Mouse (Mus musculus): Measurements from ENCODE around the gene Mapk14.
"Not testable (repeated sequence)": the region's sequence is repeated elsewhere in the genome, so short reads cannot be mapped to it uniquely, and the experiment has no call there.

Gene Mapk14

DNA sequence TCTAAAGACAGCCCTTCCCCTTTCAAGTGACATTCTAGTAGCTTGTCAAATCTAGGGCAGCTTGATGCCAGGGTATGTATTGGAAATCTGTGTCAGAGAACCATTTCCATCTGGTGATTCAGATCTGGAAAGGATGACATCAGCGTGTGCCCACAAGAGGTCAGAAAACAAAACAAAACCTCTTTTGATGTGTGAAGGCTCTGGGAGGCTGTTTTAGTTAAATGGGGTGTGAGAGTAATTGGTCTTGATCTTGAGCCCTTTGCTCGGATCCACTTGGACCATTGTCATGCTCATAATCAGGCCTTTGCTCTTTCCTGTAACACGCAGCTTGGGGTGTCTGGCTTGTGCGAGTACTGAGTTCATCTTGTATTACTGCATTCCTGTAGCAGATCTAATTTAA lies 7.1 kb downstream of the Mapk14 start:
- no peak for DNase-seq (ENCODE audit: low spot score)

DNA sequence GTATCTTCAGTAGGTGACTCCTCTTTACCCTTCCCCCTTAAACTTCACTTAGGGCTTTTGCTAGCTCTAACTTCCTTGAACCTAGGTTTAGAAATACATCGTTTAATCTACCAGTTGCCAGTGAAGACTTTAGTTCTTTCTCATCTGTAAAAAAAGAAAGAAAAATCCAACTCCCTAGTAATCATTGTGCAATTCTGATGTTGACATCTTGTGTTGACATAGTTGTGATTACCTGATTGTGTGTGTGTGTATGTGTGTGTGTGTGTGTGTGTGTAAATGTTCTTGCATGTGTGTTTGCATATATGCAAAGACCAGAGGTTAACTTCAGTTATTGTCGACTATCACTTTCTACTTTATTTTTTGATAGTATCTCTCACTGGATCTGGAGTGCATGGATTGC lies 7.5 kb downstream of the Mapk14 start:
- DNase-seq (ENCODE audit: low spot score): no peak

DNA sequence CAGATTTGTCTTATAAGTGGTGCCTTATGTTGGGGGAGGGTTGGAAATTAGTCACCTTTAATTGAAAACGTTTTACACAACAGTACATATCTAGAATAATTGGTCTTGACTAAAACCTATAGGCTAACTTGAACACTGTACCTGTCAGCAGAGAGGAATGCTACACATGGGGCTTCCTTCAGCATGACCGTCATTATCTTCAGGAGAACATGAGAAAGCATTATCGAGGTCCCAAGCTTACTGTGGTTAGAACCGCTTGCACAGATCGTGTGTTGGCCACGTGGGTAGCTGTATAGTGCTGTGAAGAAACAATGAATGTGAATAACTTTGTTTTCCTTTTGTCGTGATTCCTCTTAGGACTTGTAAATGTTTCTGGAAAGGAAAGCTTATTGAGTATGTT lies 8.7 kb downstream of the Mapk14 start:
- DNase-seq (ENCODE audit: low spot score): no peak

DNA sequence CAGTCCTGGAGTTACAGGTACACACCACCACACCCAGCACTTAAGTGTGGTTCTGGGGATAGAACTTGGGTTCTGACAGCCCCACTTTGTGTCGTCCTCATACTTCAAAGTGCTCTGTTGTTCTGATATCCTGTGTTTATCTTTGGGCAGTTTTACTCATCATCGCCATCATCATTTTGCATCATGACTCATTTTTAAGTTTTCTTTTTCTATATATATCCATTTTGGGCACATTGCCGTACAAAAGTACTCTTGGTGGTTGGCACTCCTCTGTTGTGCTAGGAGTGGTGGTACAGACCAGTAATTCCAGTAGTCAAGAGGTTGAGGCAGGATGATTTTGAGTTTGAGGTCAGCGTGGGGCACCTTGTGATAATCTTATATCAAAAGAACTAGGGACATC lies 10.0 kb downstream of the Mapk14 start:
- DNase-seq (ENCODE audit: low spot score): no peak

DNA sequence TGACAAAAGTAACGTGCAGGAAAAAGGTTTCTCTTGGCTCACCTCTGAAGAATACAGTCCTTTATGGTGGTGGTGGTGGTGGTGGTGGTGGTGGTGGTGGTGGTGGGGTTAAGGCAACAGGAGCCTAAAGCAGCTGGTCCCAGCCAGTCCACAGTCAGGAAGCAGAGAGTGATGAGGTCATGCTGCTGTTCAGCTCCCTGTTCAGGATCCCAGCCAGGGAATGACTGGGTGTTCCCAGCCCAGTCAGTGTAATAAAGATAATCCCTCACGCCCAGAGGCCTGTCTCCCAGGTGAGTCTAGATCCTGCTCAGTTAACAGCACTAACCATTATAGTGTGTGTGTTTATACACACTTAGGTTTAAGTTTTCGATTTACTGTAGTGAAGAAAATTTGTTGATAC lies 10.6 kb downstream of the Mapk14 start:
- DNase-seq (ENCODE audit: low spot score): no peak

DNA sequence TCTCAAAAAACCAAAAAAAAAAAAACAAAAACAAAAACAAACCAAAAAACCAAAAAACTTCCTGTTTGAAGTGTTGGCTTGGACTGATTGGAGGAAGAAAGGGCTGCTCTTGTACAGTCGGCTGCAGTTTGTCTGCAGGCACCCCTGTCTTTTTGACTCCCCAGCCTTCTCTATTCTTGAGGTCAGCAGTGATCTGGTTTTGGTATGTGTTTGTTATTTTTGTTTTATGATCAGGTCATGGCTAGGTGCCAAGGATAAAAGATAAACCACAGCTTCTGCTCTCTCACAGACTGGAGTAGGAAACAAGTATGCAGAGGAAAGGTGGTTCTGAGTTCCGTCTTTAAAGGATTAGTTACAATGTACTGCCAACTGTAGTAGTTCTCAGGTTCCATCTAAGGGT lies 11.5 kb downstream of the Mapk14 start:
- no peak for DNase-seq (ENCODE audit: low spot score)

DNA sequence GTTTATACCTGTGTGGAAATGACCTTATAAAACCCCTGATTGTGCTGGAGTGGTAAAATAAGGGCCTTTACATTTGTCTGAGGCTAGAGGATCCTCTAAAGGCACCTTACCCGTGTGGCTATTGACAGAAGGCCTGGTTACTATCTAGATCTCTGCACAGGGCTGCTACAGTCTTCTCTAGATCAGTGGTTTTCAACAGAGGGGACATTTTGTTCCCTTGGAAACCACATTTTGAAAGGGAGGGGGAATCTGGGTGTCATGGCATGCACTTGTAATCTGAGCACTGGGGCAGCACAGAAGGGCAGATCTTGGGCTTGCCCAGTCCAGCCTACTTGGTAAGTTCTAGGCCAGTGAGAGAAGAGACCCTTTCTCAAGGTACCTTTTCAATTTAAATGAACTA lies 15.6 kb downstream of the Mapk14 start:
- DNase-seq (ENCODE audit: low spot score): no peak

DNA sequence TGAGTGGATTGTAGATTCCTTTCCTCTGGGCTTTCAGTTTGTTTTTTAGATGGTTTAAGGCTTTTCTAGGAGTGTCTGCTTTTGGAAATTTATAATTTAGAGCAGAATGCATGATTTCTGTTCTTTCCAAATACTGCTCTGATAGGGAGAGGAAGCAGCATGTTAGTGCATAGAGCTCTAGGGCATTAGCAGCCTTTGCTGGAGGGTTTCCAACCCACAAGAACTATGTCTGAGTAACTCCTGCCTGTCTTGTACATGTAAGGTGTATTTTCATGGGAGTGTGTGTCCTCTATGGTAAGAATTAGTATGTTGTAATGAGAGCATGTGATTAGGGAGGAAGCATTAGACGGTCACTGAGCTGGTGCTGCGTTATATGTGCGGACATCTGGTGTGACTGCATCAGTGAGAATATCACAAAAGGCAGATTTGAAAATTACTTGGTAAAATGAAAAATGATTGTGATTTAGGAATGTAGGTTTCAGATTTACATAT lies 16.1 kb downstream of the Mapk14 start:
- DNase-seq (ENCODE audit: low spot score): no peak

DNA sequence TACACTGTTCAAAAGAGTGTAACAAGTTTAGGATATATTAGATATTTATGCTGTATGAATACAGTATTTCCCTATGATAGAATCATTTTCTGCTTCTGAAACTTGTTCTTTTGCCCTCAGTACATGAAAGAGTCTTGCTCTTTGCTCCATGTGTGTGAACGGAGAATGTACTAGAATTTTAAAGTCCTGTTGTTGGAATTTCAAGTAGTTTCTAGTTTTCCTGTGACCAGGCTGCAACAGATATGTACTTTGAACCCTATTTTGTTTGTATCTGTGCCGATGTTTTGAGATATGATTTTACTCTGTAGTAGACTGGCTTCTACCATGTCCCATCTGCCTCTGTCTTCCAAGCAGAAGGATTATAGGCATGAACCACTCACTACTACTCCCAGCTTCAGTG lies 16.7 kb downstream of the Mapk14 start:
- no peak for DNase-seq (ENCODE audit: low spot score)

DNA sequence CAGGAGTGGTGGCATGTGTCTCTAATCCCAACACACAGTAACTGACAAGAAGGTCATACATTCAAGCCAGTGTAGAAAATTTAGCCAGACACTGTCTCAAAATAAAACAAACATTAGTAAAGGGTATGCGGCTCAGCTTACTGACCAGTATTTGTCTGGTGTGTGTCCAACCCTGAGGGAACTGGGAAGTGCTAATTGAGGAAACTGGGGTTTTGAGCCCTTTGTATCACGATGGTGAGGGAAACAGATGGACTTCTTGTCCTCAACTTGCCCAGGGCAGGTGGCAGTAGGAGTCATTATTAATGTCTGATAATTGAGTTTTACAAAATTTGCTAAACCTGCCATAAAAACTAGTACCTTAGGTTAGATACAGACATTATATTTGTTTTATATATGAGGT lies 17.9 kb downstream of the Mapk14 start:
- DNase-seq (ENCODE audit: low spot score): no peak

DNA sequence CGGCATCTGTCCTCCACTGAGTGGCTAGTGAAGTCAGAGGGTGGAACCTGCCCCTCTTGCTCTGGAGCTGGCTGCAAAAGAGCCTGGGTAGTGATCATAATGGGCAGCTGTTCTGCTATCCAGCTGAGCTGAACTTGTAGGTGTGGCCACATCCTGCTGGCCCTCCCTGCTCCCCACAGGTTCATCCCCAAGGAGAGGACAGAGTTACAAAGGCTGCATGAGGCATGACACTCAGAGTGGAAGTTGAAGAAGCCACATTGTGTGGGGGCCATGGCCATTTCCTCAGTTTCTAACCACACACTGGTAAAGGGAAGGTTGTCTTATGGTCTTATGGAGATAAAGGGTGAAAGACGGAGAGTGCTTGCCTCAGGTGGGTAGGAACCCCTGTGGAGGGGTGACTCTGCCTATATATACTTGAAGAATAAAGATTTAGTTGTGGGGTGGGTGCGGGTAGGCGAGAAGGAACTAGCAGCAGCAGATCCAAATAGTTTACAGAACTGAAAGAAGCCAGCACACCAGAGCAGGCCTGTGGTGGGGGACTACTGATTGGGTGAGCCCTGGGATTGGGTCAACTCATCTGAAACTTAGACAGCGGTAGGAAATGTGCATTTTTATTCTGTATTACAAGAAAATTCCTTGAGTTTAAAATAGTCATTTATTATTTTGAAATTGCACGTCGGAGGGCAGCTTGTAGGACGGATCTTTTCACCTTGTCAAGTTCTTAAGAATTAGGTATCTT lies 18.6 kb downstream of the Mapk14 start:
- no peak for DNase-seq (ENCODE audit: low spot score)

DNA sequence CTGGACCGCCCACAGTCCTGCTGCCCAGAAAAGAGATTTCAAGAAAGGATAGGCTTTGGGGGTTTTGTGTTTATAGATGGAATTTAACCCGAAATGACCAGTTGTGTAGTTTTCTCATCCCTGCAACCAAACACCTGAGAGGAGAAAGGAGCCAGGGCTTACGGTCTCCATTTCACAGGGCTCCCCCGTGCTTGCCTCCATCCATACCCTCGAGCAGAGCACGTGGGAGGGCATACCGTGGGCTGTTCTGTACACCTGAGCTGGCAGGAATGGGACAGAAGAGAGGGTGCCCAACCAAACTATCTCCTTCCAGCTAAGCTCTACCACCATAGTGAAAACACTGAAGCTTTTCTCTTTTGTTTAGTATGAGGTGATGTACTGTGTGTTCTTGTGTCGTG lies 19.2 kb downstream of the Mapk14 start:
- DNase-seq (ENCODE audit: low spot score): no peak

DNA sequence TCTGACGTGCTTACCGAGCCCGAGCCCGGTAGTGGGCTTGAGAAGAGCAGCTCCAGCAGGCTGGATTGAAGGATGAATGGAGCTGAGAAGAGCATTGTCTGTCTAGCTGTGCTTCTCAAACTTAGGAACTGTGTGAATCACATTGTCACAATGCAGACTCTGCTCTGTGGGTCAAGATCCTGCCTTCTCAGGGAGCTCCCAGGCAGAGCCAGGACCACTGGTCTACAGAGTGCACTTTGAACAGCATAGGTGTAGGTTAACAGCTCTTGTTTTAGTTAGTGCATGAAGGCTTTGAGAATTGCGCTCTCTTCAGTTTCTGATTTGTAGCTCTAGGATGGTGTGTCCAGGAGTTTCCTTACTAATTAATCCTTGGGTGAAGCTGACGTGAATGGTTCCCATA lies 20.1 kb downstream of the Mapk14 start:
- DNase-seq (ENCODE audit: low spot score): no peak

DNA sequence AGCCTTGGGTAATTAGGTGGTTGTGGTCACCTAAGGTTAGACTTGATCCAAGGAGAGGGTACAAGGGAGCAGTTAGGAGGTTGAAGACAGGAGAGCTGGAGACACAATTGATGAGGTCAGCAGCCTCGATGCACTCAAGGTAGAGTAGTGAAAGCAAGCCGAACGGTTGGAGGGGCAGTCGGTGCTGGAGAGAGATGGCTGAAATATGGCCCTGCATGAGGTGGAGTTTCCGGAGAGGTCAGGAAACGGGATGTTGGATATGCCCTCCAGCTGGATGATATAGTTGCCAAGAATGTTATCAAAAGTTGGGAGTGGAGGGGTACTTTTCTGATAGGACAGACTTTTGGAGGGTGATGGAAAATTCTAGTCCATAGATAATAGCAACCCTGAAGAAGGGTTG lies 21.2 kb downstream of the Mapk14 start:
- DNase-seq (ENCODE audit: low spot score): no peak

DNA sequence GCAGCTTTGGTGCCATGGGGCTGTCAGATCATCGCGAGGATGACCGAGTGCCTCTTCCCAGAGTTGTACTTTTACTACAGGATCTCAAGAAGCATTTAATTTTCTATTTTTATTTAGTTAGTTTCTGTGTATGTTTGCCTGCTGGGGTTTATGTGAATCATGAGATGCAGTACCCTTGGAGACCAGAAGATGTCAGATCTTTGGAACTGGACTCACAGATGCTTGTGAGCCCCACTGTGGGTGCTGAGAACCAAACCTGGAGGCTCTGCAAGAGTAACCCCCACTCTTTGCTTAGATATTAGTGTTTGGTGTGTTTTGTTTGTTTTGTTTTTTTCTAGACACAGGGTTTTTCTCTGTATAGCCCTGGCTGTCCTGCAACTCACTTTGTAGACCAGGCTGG lies 22.9 kb downstream of the Mapk14 start:
- DNase-seq (ENCODE audit: low spot score): no peak

DNA sequence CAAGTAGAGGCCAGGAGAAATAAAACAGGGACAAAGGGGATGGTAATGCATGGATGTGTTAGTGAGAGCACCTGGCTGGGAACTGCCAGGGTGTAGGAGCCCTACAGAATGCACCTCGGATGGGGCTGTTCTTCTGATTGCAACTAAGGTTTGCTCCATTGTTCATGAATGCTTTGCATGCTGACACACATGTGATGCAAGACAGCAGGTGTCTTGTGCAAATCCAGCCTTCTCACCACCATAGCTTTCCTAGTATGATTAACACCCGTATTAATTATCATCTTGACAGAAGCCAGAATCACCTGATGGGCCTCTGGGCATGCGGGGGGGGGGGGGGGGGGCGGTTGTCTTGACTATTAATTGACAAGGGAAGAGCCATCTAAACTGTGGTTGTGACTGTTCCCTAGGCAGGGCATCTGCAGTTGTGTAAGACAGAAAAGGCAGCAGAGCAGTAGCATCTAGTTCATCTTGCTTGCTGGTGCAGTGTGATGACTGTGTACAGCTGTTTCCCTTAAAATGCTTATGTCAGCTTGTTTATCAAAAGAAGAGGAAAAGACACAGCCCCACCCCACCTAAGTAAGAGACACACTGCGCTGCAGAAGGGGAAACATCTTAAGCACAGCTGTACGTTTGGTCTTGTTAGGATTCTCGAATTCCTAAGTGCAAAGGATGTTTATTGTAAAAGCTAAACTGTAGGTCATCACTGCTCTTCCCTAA lies 24.9 kb downstream of the Mapk14 start:
- no peak for DNase-seq (ENCODE audit: low spot score)

DNA sequence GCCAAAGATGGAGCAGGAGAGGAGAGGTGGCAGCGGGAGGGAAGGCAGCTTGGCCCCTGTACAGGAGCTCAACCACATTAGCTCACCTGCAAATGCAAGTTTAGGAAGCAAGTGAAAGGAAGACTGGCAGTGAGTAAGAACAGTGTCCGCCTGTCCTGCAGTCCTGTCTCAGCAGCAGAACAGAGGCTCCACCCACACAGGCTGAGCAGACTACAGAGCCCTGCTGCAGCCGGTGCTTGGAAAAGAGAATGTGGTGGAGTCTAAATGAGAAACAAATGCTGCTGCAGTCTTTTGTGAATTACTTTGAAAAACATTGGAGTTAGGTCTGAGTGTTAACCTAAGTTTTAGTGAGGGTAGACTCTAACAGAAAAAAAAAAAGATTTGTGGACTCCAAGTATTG lies 26.4 kb downstream of the Mapk14 start:
- no peak for DNase-seq (ENCODE audit: low spot score)

DNA sequence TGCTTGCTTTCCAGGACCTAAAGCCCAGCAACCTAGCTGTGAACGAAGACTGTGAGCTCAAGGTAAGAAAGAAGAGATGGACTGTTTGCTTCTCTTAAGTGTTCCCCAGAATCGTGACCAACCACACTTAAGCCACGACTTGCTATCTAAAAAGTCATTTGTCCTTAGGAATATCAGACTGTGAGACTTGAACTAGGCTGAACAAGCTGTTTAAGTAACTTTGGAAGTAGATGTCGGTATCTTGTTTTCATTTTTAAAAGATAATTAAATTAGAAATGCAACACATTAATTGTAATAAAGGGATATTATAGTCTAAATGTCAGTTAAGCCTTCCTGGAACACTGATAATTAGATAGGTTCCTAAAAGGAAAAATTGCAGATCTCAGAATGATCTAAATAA lies 34.7 kb downstream of the Mapk14 start, which contains the start of gene AC170998.1:
Gene AC170998.1, plus strand, starts transcription at position 301 of the 400 bp plus-strand sequence.
- no peak for DNase-seq (ENCODE audit: low spot score)

DNA sequence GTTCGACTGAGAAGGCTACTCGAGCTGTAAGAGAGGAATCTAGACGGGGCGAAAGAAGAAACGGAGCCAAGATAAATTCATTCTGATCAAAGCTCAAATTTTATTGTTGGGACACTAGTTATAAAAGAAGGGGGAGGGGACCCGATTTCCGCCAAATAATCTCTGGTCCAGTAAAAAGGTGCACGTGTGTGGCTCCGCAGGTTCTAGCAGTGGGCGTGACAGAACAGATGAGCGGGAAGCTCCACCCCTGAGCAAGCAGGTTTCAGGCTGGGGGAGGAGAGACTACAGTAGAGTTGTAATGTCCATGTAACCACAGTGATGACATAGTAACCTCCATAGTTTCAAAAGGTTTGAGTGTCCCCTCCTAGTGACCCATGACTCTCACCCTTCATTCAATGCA lies 36.4 kb downstream of the Mapk14 start:
- DNase-seq (ENCODE audit: low spot score): not testable (repeated sequence)

DNA sequence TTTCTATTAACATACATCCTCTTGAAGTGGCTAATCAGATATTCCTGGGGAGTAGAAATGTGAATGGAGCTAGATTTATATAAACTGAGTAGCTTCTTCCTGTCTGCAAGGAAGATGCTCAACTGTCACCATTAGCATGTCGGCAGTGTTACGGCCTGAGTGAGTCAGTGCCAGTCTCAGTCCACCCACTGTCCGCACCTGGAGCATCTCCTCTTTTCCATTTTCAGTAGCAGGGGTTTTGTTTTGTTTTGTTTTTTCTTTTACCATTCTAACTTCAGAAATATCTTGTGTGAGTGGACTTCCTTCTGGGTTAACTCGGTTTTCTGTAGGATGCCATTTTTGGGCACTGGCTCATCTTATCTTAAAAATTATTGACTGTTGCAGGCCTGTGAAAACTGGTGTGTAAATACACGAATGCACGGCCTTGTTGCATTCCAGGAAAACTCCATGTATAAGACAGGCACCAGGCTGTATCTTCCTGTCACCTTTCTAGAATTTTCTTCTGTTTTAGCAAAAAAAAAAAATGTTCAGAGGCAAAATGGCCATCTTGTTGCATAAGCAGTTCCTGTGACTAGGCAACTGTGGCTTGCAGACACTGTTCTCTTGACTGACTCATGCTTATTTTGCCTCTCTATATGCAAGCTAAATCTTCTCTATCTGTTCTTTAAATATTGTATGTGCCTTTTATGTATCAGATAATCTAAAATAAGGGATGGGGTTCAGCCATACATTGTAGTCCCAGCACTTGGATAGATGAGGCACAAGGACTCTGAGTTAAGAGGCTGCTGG lies 44.4 kb downstream of the Mapk14 start:
- DNase-seq (ENCODE audit: low spot score): no peak

DNA sequence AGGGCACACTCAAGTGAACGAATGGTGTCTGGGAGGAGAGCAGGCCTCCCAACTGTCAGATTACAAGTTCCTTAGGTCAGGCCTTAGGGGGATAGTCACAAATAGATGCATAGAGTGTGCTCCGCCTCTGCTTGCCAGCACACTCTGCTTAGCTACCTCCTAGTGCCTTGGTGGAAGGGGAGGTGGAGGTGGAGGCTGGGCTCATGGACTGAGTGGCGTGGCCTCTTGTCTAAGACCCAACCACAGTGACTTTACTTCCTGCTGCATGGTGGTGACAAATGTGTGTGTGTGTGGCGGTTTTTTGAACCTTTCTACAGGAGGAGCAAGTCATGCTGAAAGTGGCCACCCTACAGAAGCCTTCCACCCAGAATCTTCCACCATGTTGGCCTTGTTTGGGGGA lies 45.4 kb downstream of the Mapk14 start:
- no peak for DNase-seq (ENCODE audit: low spot score)

DNA sequence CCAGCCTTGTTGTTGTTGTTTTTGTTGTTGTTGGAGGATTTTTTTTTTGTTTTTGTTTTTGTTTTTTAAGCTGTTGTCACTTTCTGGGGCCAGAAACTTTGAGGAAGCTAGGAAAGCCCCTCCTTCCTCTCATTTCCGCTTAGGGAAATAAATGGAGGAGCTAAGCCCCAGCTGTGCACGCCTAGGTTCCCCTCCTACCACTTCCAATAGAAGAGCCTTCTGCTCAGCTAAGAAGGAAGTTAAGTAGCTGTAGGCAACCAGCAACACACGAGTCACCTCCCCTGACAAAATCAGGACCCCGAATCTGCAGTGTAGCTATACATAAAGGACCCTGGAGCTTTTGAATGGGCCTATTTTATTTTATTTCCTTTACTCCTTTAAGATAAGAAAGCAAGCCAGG lies 46.8 kb downstream of the Mapk14 start:
- DNase-seq (ENCODE audit: low spot score): no peak

DNA sequence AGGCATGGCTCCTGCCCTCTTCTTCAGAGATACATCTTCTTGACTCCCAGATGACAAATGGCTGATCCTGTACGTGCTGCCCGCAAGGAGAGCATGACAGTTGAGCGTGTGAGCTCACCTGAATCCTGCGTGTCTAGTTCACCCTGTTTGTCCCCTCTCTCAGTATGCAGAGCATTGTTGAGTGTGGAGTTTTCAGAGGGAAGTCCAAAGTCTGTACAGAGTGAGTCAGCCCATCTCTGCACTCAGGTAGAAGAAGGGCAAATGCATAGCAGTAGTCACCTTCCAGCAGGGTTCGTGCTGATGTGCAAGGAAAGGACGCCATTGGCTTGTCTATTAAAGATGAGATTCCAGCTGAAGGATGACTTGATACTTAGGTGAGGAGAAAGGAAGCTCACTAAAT lies 48.1 kb downstream of the Mapk14 start:
- DNase-seq (ENCODE audit: low spot score): no peak

Data from testis, postnatal 14 days (tissue).